Mouse (Mus musculus) embryonic stem cell, embryonic (primary cell): ENCODE results near the gene Atp6v0e2.
"Not testable (repeated sequence)": the region's sequence is repeated elsewhere in the genome, so short reads cannot be mapped to it uniquely, and the experiment has no call there.

ENCODE experiments used
- CTCF ChIA-PET, 4 experiments: fragments of 300-600 bp in 2 of 4; fragments of 350-600 bp in 2 of 4; sonication (Branson Sonifier 250); formaldehyde crosslinking; loops; one replicate each; lab custom pipeline; 2022; ENCODE audit warnings: inconsistent platforms in 2 of 4; lab: Charles Lee
- POLR2A ChIA-PET, 4 experiments: fragments of 300-600 bp in 2 of 4; fragments of 350-600 bp in 2 of 4; sonication (Branson Sonifier 250); formaldehyde crosslinking; loops; one replicate each; lab custom pipeline; 2022; ENCODE audit warnings: antibody characterized with exemption in 4 of 4, inconsistent platforms in 1 of 4; lab: Charles Lee

Atp6v0e2 gene

GRCm38 (mm10) chr6:48537105-48537954, at the start of gene Atp6v0e2:
TSS of gene Atp6v0e2 (plus strand) at chr6:48537615.
- CTCF ChIA-PET, result interaction anchor here in 2 of 4 experiments (0.5 to 1.9 kb wide), 11 partner anchors 9 to 860 kb away, joined by 3 to 9 read pairs (median 3); partner anchors contain the start of genes Gimap8 (in 1 of the 2), Gm44965 (in 1 of the 2) and Repin1 (in 1 of the 2)
- POLR2A ChIA-PET, result interaction anchor here in 3 of 4 experiments (0.6 to 1.8 kb wide), 16 partner anchors 15 to 136 kb away, joined by 3 to 10 read pairs (median 3); partner anchors contain the start of genes AI854703 (in 1 of the 3), Gm44965 (in 1 of the 3), Lrrc61 (in 1 of the 3) and Repin1 (in 1 of the 3)

- ChIA-PET CTCF (interaction anchor here in 1 of 4 experiments (0.5 to 1.0 kb wide), 2 partner anchors 52 to 372 kb away, joined by 3 read pairs; no protein-coding TSS in a partner anchor), POLR2A (interaction anchor here in 3 of 4 experiments (0.6 to 1.2 kb wide), 4 partner anchors 28 to 157 kb away, joined by 3 read pairs; partner anchors contain the start of gene Atp6v0e2 (in 1 of the 3))
Observed at GRCm38 (mm10) chr6:48487747-48488725, 49.4 kb upstream of the Atp6v0e2 start.

- POLR2A ChIA-PET, result no interaction called here
- CTCF ChIA-PET, result no interaction called here
Observed at GRCm38 (mm10) chr6:48489741-48490140, 47.7 kb upstream of the Atp6v0e2 start.

- ChIA-PET POLR2A (interaction anchor here in 1 of 4 experiments (2.2 kb wide), 1 partner anchor 13 kb away, joined by 9 read pairs; no protein-coding TSS in a partner anchor), CTCF (interaction anchor here in 2 of 4 experiments (0.5 to 0.6 kb wide), 2 partner anchors 46 to 475 kb away, joined by 3 to 4 read pairs; no protein-coding TSS in a partner anchor)
Observed at GRCm38 (mm10) chr6:48491361-48491760, 46.1 kb upstream of the Atp6v0e2 start.

GRCm38 (mm10) chr6:48493136-48493730, 44.2 kb upstream of the Atp6v0e2 start:
- POLR2A ChIA-PET, result interaction anchor here in 3 of 4 experiments (0.6 to 2.2 kb wide), 6 partner anchors 11 to 404 kb away, joined by 3 to 9 read pairs (median 3); partner anchors contain the start of gene Krba1 (in 1 of the 3)
- CTCF ChIA-PET, result interaction anchor here in 2 of 4 experiments (0.5 to 0.6 kb wide), 2 partner anchors 565 to 740 kb away, joined by 3 to 4 read pairs; no protein-coding TSS in a partner anchor

- ChIA-PET POLR2A (interaction anchor here in 2 of 4 experiments (0.6 to 1.4 kb wide), 2 partner anchors 12 to 102 kb away, joined by 3 read pairs; partner anchors contain the start of gene Krba1 (in 1 of the 2)), CTCF (no interaction called here)
Observed at GRCm38 (mm10) chr6:48497521-48497920, 39.9 kb upstream of the Atp6v0e2 start.

- ChIA-PET CTCF (interaction anchor here in 1 of 4 experiments (0.7 kb wide), 1 partner anchor 36 kb away, joined by 3 read pairs; no protein-coding TSS in a partner anchor), POLR2A (interaction anchor here in 3 of 4 experiments (0.5 to 2.1 kb wide), 16 partner anchors 9 to 726 kb away, joined by 3 to 9 read pairs (median 3); partner anchors contain the start of gene Krba1 (in 1 of the 3))
Observed at GRCm38 (mm10) chr6:48503847-48504240, 33.6 kb upstream of the Atp6v0e2 start.

- POLR2A ChIA-PET, result interaction anchor here in 3 of 4 experiments (0.5 to 2.1 kb wide), 18 partner anchors 10 to 756 kb away, joined by 3 to 9 read pairs (median 3); partner anchors contain the start of genes Krba1 (in 1 of the 3) and Zfp467 (in 1 of the 3)
- CTCF ChIA-PET, result interaction anchor here in 3 of 4 experiments (0.6 to 0.7 kb wide), 3 partner anchors 35 to 489 kb away, joined by 3 read pairs; no protein-coding TSS in a partner anchor
Observed at GRCm38 (mm10) chr6:48504241-48504854, 33.1 kb upstream of the Atp6v0e2 start.

GRCm38 (mm10) chr6:48508087-48508486, 29.3 kb upstream of the Atp6v0e2 start:
- POLR2A ChIA-PET, result interaction anchor here in 1 of 4 experiments (0.8 kb wide), 1 partner anchor 24 kb away, joined by 3 read pairs; no protein-coding TSS in a partner anchor
- CTCF ChIA-PET, result no interaction called here

- ChIA-PET CTCF (no interaction called here), POLR2A (interaction anchor here in 1 of 4 experiments (1.7 kb wide), 1 partner anchor 20 kb away, joined by 4 read pairs; no protein-coding TSS in a partner anchor)
Observed at GRCm38 (mm10) chr6:48510426-48510825, 27.0 kb upstream of the Atp6v0e2 start.

GRCm38 (mm10) chr6:48511861-48512260, 25.6 kb upstream of the Atp6v0e2 start:
- CTCF ChIA-PET, result no interaction called here
- POLR2A ChIA-PET, result no interaction called here

- POLR2A ChIA-PET, CTCF ChIA-PET: not testable (repeated sequence)
Observed at GRCm38 (mm10) chr6:48524882-48525281, 12.5 kb upstream of the Atp6v0e2 start.

GRCm38 (mm10) chr6:48527901-48528300, 9.5 kb upstream of the Atp6v0e2 start:
- CTCF ChIA-PET, result interaction anchor here in 2 of 4 experiments (0.7 to 0.9 kb wide), 2 partner anchors 12 kb away, joined by 3 to 4 read pairs; no protein-coding TSS in a partner anchor
- POLR2A ChIA-PET, result interaction anchor here in 2 of 4 experiments (0.5 to 2.1 kb wide), 6 partner anchors 22 to 469 kb away, joined by 3 to 6 read pairs (median 4); no protein-coding TSS in a partner anchor

GRCm38 (mm10) chr6:48529261-48529660, 8.2 kb upstream of the Atp6v0e2 start:
- CTCF ChIA-PET, result interaction anchor here (0.6 to 1.7 kb wide), 8 partner anchors 10 to 440 kb away, joined by 3 to 7 read pairs (median 4); no protein-coding TSS in a partner anchor
- POLR2A ChIA-PET, result interaction anchor here in 3 of 4 experiments (0.7 to 1.4 kb wide), 8 partner anchors 9 to 1417 kb away, joined by 3 to 5 read pairs (median 4); partner anchors contain the start of gene Lrrc61 (in 1 of the 3)

GRCm38 (mm10) chr6:48529871-48530440, 7.5 kb upstream of the Atp6v0e2 start:
- POLR2A ChIA-PET, result interaction anchor here in 3 of 4 experiments (0.7 to 1.4 kb wide), 6 partner anchors 9 to 92 kb away, joined by 3 to 5 read pairs (median 4); partner anchors contain the start of gene Lrrc61 (in 1 of the 3)
- CTCF ChIA-PET, result interaction anchor here in 3 of 4 experiments (0.6 to 1.7 kb wide), 6 partner anchors 9 to 285 kb away, joined by 3 to 7 read pairs (median 4); no protein-coding TSS in a partner anchor

- POLR2A ChIA-PET, result interaction anchor here in 1 of 4 experiments (0.5 to 1.3 kb wide), 4 partner anchors 11 to 72 kb away, joined by 3 to 5 read pairs (median 4); no protein-coding TSS in a partner anchor
- CTCF ChIA-PET, result no interaction called here
Observed at GRCm38 (mm10) chr6:48530862-48531261, 6.6 kb upstream of the Atp6v0e2 start.
